Mouse (Mus musculus) retina, embryonic 14.5 days (tissue): ENCODE results near the gene Tmem207.
"Not testable (repeated sequence)": the region's sequence is repeated elsewhere in the genome, so short reads cannot be mapped to it uniquely, and the experiment has no call there.

Source experiments
- DNase-seq: peaks from one replicate; pipeline ENCODE4 v3.0.0-alpha.2; 2015; ENCODE audit warnings: low spot score

Gene Tmem207

DNA sequence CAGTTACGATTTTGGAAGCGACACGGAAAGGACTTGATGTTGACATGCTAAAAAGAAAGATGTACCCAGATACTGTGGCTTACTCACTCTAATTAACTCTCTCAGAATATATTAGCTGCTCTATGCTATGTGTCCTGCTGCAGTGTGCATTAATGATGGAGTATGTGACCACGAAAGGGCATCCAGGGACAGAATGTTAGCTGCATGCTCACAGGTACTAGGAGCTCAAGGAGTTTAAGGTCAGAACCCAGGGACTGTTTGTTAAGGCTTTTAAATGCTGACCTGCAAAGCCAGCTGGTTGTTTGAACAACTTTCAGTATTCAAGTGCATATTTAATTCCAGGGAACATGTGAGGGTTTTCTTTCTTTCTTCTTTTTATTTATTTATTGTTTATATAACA lies at the start of gene Tmem207:
Gene Tmem207, minus strand, starts transcription at position 101 of the 400 bp plus-strand sequence.
- no peak for DNase-seq

GRCm38 (mm10) chr16:26574173-26574572 lies 47.6 kb upstream of the Tmem207 start:
- DNase-seq, result no peak

GRCm38 (mm10) chr16:26571836-26572235 lies 45.3 kb upstream of the Tmem207 start:
- DNase-seq, result no peak

GRCm38 (mm10) chr16:26569387-26569978 lies 42.9 kb upstream of the Tmem207 start:
- DNase-seq, result no peak

- no peak for DNase-seq
Measured at GRCm38 (mm10) chr16:26562771-26563170, 36.2 kb upstream of the Tmem207 start.

DNA sequence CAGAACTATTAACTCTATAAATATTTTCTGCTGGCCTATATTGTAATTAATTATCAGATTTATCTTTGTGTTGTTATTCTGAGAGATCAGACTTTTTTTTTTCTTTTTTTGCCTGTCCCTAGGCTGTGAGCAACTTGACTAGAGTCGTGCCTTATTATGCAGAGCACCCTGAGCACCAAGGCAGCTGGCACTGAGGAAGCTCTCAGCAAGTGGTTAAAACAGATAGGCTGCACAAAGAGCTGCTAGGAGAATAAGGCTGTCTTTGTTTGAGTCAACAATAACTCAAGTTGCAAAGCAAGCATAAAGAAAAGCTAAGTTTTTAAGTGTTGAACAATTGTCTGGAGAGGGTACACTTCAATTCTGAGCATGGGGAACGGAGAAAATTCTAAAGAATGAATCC lies 35.2 kb upstream of the Tmem207 start:
- DNase-seq, result no peak

GRCm38 (mm10) chr16:26558797-26559196 lies 32.2 kb upstream of the Tmem207 start:
- no peak for DNase-seq

GRCm38 (mm10) chr16:26552234-26552633 lies 25.7 kb upstream of the Tmem207 start:
- no peak for DNase-seq

- no peak for DNase-seq
Measured at GRCm38 (mm10) chr16:26549221-26549620, 22.7 kb upstream of the Tmem207 start.

DNA sequence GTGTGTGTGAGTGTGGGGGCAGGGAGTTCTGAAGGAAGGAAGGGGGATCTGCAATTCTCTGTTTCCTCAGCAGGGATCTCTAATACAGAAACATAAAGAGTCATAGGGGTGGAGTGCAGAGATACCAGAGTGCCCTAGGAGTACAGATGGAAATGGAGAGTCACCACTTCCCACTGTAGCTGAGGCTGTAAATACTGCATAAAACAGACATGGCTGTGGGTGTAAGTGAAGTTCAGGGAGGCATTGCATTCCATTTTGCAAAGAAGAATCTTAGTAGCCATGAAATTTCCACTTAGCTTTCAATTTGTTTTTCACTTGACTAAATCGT lies 20.3 kb upstream of the Tmem207 start:
- DNase-seq, result no peak

- no peak for DNase-seq
Measured at GRCm38 (mm10) chr16:26546170-26546878, 19.8 kb upstream of the Tmem207 start.

DNA sequence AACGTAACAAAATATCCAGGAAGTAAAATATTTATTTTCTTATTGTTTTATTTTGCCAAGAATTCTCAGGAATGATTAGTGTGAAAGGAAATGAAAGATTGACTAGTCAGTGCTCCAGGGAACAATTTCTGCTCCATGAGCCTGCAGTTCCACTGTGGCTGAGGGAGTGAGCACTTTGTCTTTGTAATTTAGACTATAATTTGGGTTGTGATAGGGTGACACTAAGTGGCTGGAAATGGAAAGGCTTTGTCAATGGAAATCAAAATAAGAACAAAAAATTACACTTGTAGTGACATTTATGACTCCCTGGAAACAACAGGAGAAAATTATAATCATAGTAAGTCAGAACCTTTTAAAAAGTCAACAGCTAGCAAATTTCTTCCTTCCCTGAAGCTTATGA lies 5.7 kb upstream of the Tmem207 start:
- no peak for DNase-seq

DNA sequence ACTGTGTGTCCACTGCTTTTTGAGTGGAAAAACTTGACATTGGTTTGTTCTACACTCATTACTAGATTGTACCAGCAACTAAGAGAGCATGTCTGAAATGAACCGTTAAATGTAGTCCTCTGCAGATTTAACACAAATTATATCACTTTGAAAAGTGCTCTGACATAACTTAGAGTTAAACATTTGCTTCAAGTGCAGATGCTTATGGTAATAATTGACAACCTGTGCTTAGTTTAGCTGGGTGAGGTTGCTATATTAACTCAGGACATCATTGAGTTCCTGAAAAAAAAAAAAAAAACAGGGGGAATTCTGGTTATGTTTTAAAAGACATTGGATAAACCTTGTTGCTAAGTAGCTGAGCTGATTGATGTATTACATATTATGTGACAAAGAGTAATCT lies 3.9 kb upstream of the Tmem207 start:
- no peak for DNase-seq

GRCm38 (mm10) chr16:26527931-26528666 lies 1.5 kb upstream of the Tmem207 start:
- no peak for DNase-seq

DNA sequence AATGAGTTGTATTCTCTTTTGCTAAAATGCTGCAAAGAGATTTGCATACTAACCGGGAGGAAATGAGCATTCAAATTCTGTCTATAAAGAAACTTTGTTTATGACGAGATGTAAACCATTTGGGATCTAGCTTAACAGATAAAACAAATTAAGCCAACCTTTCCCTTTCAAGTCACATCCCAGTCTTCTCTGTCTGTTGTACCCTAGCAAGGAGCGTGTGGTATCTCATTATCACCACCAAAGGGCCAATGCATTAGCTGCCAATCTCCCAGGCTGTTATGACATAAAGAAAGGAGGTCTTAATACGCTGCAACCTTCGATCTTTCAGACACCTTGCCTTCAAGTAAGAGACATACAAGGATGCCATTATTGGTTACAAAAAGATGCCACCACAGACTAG lies 737 bp downstream of the Tmem207 start:
- DNase-seq, result no peak

- DNase-seq, result peak; percentile 61
Measured at GRCm38 (mm10) chr16:26519596-26519995, 7.0 kb downstream of the Tmem207 start.

- DNase-seq, result no peak
Measured at GRCm38 (mm10) chr16:26504961-26505360, 21.6 kb downstream of the Tmem207 start.

- DNase-seq, result no peak
Measured at GRCm38 (mm10) chr16:26500738-26501137, 25.8 kb downstream of the Tmem207 start.

DNA sequence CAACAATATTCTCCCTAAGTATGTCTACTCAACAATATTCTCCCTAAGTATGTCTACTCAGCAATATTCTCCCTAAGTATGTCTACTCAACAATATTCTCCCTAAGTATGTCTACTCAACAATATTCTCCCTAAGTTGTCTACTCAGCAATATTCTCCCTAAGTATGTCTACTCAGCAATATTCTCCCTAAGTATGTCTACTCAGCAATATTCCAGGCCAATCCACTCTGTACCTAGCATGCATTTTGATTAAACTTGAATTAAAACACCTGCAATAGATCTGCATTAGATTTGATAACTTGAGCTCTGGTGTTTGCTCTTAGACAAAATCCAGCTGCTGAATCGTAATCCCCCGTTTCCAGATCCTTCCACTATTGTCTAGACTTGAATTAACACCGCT lies 26.9 kb downstream of the Tmem207 start:
- not testable (repeated sequence) for DNase-seq

DNA sequence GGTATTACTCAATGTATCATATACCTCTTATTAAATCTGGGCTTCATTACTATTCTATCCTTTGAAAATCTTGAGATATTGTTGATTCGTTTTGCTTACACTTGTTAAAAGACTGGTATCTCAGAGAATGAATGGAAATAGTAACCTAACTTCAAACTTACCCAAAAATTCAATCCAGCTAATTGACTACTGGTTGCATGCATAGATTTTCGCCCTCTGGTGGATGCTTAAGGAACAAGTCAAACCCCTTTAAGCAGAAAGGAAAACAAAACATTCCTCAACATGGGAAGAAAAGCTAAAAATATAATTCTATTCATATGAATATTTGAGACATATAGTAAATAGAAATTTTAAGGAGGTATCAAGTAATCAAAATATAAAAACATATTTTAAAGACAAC lies 30.8 kb downstream of the Tmem207 start:
- peak; percentile 51 for DNase-seq

GRCm38 (mm10) chr16:26471254-26471653 lies 55.3 kb downstream of the Tmem207 start:
- no peak for DNase-seq

- no peak for DNase-seq
Measured at GRCm38 (mm10) chr16:26466535-26466934, 60.0 kb downstream of the Tmem207 start.

DNA sequence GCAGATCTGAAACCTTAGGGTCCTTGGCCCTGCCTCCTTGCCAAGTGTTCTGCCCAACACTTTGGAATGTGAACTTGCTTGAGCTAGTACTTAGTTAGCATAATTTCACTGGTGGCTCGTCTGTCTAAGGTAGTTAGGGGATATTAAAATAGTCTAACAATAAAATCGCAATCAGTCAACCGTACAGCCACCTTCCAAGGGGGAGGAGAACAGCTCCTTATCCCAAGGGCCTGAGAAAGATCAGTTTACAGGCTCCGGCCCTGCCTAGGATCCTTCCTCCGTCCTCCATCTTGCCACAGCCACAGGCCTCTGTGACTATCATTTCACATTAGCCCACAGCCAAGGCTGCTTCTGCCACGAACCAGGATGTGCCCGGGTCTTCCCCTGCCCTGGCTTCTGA lies 63.7 kb downstream of the Tmem207 start, which contains the start of gene Cldn16:
Gene Cldn16, plus strand, starts transcription at position 301 of the 400 bp plus-strand sequence.
- DNase-seq, result no peak
